Mouse (Mus musculus) CH12.LX (cell line): ENCODE results near the gene Pgap3.

Experiments used
- MEF2A ChIP-seq: IDR thresholded peaks from 2 replicates; pipeline ENCODE4 v1.6.1; 2014; ENCODE audit warnings: low read depth, mild to moderate bottlenecking, inconsistent platforms, low read length, improper control_type of control experiment, borderline replicate concordance
- MXI1 ChIP-seq: IDR thresholded peaks from 2 replicates; pipeline ENCODE4 v1.6.1; 2011; ENCODE audit warnings: mild to moderate bottlenecking, low read depth, low read length, improper control_type of control experiment
- MYC ChIP-seq: IDR thresholded peaks from 2 replicates; pipeline ENCODE4 v1.6.1; 2011; ENCODE audit warnings: low read depth, mild to moderate bottlenecking, improper control_type of control experiment, low read length

DNA sequence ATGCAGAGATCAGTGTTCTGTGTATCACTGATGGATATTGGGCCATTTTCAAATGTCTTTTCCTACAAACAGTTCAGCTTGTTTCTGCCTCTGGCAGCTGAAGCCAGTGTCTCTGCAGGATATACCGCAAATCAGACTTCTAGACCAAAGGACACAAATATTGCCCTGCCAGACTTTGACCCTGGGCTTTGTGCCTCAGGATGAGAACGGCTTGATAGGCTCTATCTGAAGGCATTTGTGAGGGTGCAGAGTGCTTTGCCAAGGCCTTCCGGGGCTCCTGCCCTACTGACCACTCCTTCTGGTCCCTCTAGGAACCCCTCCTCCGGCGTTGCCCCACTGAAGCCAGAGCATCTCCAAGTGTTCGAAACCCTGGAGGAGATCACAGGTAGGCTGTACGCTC lies 26.3 kb upstream of the Pgap3 start:
- TF ChIP-seq MEF2A (no peak), MXI1 (no peak), MYC (no peak)
